8 mouse cellular contexts compared by ENCODE assay signal in the genomic region with DNA sequence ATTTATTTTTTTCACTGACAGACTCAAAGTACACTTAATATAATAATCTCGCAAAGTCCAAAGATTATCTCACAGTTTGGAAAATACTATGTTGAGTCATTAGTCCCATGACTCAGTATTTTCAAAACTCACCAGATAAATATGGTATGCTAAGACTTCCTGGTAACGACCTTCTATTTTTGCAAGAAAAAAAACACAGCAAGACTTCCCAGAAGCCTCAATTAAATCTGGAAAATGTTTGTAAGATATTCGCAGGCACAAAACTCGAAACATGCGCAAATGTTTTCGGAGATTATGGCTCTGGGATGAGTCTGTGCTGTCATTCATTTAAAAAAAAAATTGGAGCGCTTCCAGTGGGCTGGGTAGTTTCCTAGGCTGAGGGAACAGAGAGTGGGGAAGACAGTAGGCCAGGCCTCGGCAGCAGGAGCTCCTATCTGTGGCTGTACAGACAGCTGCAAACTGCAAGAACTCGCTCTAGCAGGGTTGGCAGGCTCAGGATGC.
A peak's percentile ranks its signal among the peaks of the same experiment; 100 is the strongest.
DNase-seq lines count a peak whose midpoint lies in the region; ATAC-seq and TF ChIP-seq lines count a peak whose summit lies in the region.

No protein-coding gene starts in this region.

- H3K4me3 ChIP-seq in megakaryocyte, embryonic 14.5 days (replicated peaks) = peak overlapping the region; percentile 67
- no peak overlapping the region for H3K4me3 ChIP-seq in embryonic fibroblast, embryonic 13.5 days (ENCODE audit: insufficient read depth, low read length)
- no peak overlapping the region for H3K4me3 ChIP-seq in thymus, adult 2 months (ENCODE audit: control insufficient read depth, insufficient read depth, low read length)

- H3K4me1 ChIP-seq in megakaryocyte, embryonic 14.5 days = peaks cover 51% of the 10 kb centered on the region
- peaks cover 24% of the 10 kb centered on the region for H3K4me1 ChIP-seq in embryonic fibroblast, embryonic 13.5 days (ENCODE audit: control insufficient read depth, insufficient read depth, low read length)
- H3K4me1 ChIP-seq in thymus, adult 2 months (replicated peaks; ENCODE audit: control insufficient read depth, insufficient read depth, low read length) = no peaks in the 10 kb centered on the region

- H3K9me3 ChIP-seq in megakaryocyte, embryonic 14.5 days = no peaks in the 10 kb centered on the region

- H3K27me3 ChIP-seq in megakaryocyte, embryonic 14.5 days (replicated peaks) = no peaks in the 10 kb centered on the region
- no peaks in the 10 kb centered on the region for H3K27me3 ChIP-seq in thymus, adult 2 months (ENCODE audit: control insufficient read depth, insufficient read depth, low read length)

- TF ChIP-seq CTCF in embryonic fibroblast, embryonic 13.5 days (IDR thresholded peaks at IDR 0.05; ENCODE audit: borderline replicate concordance, insufficient read depth, low read length) = no peak
- TF ChIP-seq CTCF in thymus, adult 2 months (IDR thresholded peaks at IDR 0.05; ENCODE audit: borderline replicate concordance, control insufficient read depth, extremely low read depth, insufficient read depth, low read length, poor library complexity) = no peak

- no peak for TF ChIP-seq POLR2A in embryonic fibroblast, embryonic 13.5 days (IDR thresholded peaks at IDR 0.05; ENCODE audit: low read depth, low read length)
- TF ChIP-seq POLR2A in thymus, adult 2 months (IDR thresholded peaks at IDR 0.05; ENCODE audit: control insufficient read depth, extremely low read depth, insufficient read depth, low read length, poor library complexity) = no peak

- peak overlapping the region; percentile 70 for H3K27ac ChIP-seq in embryonic fibroblast, embryonic 13.5 days (ENCODE audit: insufficient read depth, low read length)
- H3K27ac ChIP-seq in thymus, adult 2 months (ENCODE audit: control insufficient read depth, insufficient read depth, low read length) = no peak overlapping the region

- intact Hi-C loops in heart, postnatal 14 days (cut with DNase I) = loop anchor here (5.0 kb wide), 1 partner anchor 62 kb away; no protein-coding TSS in a partner anchor

- H3K36me3 ChIP-seq in megakaryocyte, embryonic 14.5 days (replicated peaks; ENCODE audit: low read length) = no peaks in the 10 kb centered on the region
- H3K36me3 ChIP-seq in thymus, adult 2 months (ENCODE audit: control insufficient read depth, insufficient read depth, low read length) = no peaks in the 10 kb centered on the region

- ATAC-seq in megakaryocyte, adult 5-6 weeks (ENCODE audit: poor library complexity, severe bottlenecking) = no peak

- 74% methylated on average over 9 of the region's 9 CpGs for WGBS in thymus, adult 2 months

- DNase-seq in heart, postnatal 14 days = peak; percentile 39
- DNase-seq in lung, postnatal 14 days = peak; percentile 37
- no peak for DNase-seq in thymus, adult 2 months
- no peak for DNase-seq in frontal cortex, postnatal 36 days (ENCODE audit: low spot score in 2 of 2)
- no peak for DNase-seq in retina, postnatal 1 day

Comparison
In these comparisons a context has a peak if more than half of its experiments do, and no peak if none do; other contexts are left out.
1. DNase-seq: peak in heart, postnatal 14 days (2 of 2) and lung, postnatal 14 days (single experiment); none in thymus, adult 2 months (single experiment), frontal cortex, postnatal 36 days (0 of 2) and retina, postnatal 1 day (single experiment).